Mouse (Mus musculus) spleen, adult 12 weeks (tissue): ENCODE results near the gene Fam222a.

Experiments
- DNase-seq: peaks from one replicate; pipeline ENCODE4 v3.0.0; 2022; ENCODE audit warnings: low spot score

Gene Fam222a

GRCm38 (mm10) chr5:114560533-114560936, 7.3 kb upstream of the Fam222a start:
- DNase-seq = no peak

DNA sequence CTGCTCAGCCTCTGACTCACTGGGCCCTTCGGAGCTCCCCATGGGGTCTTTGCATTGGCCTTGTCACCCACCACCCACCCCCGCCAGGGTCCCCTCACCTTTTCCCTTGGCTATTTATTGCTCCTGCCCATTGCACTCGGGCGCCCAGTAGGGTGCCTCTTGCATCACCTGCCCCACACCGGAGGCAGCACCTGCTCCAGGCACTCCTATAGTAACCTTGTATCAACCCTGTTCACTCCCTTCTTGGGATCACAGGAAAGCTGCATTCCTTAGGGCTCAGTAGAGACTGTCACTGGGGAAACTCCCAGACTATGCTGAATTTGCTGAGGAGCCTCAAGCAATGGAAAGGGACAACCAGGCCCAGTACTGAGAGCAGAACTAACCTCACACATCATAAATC, 6.9 kb upstream of the Fam222a start:
- DNase-seq = no peak

DNA sequence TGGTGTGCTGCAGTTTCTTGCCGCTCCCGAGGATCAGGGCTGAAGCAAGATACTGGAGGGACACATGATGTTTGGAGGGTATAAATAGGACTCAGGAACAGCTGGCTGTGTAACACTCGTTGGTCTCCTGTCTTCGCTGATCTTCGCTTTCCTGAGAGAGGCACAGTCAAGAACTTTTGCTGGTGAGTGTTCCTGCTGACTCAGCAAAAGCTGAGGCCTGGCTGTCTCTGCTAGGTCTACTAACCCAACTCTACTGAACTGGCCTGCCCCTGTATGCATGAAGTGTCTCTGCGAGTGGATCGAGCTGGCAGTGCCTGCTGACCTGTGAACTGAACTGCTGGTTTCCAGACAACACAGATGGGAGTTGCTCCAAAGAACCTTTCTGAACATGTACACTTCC, 3.8 kb upstream of the Fam222a start:
- DNase-seq = no peak

DNA sequence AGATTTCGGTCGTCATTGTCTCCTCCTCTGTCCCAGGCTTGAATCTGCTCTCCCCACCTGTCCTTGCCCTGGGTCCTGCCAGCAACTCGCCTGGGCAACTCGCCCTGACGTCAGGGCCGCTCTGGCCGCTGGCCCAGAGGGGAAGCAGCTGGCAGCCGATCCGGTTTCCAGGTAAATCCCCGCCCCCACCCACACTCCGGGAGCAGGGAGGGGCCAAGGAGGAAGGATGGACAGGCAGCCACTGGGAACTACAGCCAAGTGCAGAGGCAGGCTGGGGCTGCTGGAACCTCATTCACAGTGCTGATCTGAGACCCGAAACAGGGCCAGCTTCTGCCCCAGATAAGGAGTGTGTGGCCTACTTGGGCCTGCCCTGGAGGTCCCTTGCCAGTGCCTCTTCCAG, 2.5 kb upstream of the Fam222a start:
- DNase-seq = no peak

- DNase-seq = no peak
Observed at GRCm38 (mm10) chr5:114565751-114566150, 2.1 kb upstream of the Fam222a start.

- DNase-seq = no peak
Observed at GRCm38 (mm10) chr5:114566461-114566860, 1.4 kb upstream of the Fam222a start.

DNA sequence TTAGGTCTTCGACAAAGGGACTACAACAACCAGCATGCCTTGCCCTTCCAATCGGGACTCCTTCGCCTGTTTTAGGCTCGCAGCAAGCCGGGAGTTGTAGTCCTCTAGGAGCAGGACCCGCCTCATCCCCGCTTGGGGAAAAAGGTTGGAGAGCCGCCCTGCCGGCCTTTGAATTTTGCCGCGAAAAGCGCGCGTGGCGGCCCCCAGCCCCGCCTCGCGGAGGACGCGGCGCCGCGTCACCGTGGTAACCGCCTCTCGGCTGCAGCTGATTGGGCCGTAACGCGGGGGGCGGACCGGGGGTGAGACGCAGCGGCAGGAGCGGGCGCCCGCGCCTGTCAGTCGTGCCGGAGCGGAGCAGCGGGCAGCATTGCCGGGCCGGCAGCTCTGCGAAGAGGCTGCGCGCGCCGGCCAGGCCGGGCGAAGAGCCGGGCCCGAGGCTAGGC, 720 bp upstream of the Fam222a start:
- DNase-seq = peak; percentile 60

- DNase-seq = no peak
Observed at GRCm38 (mm10) chr5:114568818-114569217, 1.0 kb downstream of the Fam222a start.

DNA sequence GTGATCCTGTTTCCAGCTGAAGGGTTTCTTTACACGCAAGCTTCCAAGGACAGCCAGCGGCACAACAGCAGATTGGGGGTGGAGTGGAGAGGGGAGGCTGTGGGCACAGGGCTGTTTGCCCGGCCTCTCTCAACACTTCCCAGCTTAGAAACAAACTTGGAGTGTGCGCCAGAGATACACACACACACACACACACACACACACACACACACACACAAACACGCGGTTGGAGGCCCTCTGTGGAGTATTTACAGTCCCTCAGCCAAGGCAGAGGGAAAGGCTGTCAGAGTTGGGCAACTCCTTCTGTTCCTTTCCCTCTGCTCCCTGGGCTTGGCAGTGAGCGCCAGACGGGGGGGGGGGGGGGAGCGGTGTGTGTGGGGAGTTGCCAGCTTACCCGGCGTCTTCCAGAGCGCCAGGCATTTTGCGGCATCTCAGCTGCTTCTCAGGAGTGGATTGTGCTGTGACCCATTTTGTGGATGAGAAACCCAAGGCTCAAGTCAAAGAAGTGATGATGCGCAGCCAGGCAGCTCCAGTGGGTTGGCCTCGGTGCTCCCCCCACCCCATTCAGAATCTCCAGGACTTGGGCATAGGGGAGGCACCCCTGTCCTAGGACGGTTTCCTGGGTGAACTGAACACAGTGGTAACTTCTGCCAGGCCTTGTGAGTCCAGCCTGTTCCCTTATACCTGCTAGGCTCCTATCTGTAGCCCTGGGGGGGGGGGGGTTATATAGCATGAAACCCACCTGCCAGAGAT, 2.3 kb downstream of the Fam222a start:
- DNase-seq = no peak

- DNase-seq = no peak
Observed at GRCm38 (mm10) chr5:114570791-114571450, 3.1 kb downstream of the Fam222a start.

DNA sequence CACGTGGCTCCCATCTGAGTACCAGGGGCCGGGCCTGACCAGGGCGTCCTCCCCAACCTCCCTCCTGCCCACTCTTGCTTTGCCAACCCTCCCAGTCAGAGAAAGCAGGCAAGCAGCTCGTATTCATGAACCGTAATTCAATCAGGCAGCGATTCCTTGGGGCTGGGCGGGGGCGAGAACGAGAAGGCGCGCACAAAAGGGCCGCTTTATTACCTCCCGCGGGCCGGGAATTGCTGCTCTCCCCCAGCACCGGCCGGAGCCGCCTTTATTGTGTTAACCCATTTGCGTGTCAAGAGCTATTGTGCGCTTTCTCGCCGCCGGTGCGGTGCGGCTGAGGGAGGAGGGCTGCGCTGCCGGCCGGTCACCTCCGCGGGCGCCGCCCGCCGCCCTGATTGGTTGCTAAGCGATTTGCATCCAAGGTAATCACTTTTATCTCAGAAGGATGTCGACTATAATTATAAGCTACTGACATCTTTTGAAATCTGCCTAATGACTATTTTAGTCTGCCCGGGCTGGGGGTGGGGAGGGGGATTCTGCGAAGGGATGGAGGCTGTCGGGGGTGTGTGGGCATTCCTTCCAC, 3.7 kb downstream of the Fam222a start:
- DNase-seq = no peak

GRCm38 (mm10) chr5:114572997-114573396, 5.2 kb downstream of the Fam222a start:
- DNase-seq = no peak

GRCm38 (mm10) chr5:114573920-114574628, 6.3 kb downstream of the Fam222a start:
- DNase-seq = no peak

- no peak for DNase-seq
Observed at GRCm38 (mm10) chr5:114575010-114575409, 7.2 kb downstream of the Fam222a start.

DNA sequence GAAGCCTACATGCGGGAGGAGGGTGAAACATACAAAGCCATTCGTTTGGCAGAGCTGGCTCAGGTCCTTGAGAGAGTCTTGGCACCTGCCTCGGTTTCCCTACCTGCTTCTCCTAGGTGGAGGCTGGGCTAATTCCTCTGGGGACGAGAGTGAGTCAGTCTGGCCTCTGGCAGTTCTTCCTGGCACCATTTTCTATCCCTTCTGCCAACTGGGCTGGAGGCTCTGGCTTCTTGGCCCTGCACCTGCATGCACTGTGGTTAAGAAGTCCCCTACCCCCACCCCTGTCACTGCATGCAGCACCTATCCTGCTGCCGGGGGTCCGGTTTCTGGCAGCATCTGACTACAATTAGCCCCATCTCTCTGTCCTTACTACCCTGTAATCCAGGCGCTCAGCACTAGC, 7.7 kb downstream of the Fam222a start:
- no peak for DNase-seq

DNA sequence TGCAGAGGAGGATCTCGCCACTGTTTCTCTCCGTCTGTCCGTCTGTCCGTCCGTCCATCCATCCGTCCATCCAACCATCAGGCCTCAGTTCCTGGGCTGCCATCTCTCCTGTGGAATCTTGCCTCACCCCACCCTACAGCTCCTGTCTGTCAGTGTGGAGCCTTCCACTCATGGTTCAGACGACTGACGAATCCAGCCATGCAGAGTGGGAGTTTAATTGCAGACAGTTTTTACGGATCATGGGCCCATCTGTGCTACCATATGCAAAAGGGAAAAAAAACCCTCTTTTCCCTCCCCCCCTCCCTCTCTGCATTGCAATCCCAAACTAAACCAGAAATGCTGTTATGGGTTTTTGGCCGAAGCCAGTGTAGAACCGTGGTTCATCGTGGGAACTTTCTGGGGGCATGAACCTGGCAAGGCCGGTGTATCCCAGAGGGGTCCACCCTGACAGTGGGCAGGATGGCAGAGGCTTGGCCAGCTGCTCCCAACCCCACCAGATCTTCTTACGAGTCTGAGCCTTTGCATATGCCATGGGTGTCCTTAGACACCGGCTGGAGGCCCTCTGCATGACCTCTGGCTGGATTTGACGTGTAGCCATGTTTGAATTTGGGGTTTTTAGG, 8.3 kb downstream of the Fam222a start:
- no peak for DNase-seq

GRCm38 (mm10) chr5:114578361-114578760, 10.5 kb downstream of the Fam222a start:
- DNase-seq = no peak

- DNase-seq = no peak
Observed at GRCm38 (mm10) chr5:114579714-114580357, 12.0 kb downstream of the Fam222a start.

- no peak for DNase-seq
Observed at GRCm38 (mm10) chr5:114581486-114581885, 13.7 kb downstream of the Fam222a start.

DNA sequence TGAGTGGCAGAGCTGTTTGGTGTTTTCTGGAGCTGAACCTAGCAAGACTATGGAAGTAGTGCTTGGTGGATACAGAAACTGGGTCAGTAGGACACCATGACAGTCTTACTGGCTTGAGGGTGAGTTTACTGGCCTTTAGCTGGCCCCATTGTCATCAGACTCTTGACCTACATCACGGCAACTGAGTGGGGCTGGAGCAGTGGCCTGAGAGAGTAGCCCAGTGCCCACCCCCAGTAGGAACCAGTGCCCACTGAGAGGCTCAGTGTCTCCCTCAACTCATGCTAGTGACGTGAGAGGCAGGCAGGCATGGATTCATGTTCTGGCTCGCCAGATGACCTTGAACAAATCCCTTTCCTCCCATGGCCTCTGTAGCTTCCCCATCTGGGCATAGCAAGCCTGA, 15.2 kb downstream of the Fam222a start:
- no peak for DNase-seq

GRCm38 (mm10) chr5:114583490-114584175, 15.8 kb downstream of the Fam222a start:
- no peak for DNase-seq
